Mouse (Mus musculus): ENCODE measurements around the gene Msi2.

The Msi2 gene

GRCm38 (mm10) chr11:88587710-88588109, 130.6 kb downstream of the Msi2 start:
- DNase-seq = no peak

GRCm38 (mm10) chr11:88585880-88586279, 132.4 kb downstream of the Msi2 start:
- DNase-seq = no peak

GRCm38 (mm10) chr11:88585171-88585632, 133.1 kb downstream of the Msi2 start:
- DNase-seq = no peak

- DNase-seq = no peak
Measured at GRCm38 (mm10) chr11:88583866-88584265, 134.4 kb downstream of the Msi2 start.

DNA sequence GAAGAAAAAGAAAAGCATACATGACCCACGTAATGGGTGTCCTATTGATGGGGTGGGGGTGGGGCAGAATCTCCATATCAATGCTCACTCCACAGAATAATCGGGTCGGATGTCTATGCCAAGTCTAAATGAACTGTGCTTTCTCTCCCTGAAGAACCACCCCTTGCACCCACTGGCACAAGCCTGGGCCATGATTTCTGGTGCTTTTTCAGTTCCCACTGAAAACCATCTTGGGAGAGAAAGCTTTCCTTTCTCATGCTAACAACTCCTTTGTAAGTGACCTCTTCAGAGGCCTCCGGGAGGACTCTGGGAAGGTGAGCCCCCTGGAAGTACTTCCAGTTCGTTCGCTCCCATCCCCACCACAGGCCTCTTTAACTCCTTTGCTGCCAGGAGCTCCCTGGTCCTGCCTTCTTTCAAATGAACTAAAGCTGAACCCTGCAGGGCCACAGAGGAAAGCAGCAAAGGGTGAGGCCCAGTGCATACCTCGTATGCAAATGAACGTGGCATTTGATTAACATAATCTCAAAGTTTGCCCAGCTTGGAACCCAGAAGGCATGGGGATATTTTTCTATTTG, 135.0 kb downstream of the Msi2 start:
- no peak for DNase-seq

- no peak for DNase-seq
Measured at GRCm38 (mm10) chr11:88582781-88583180, 135.5 kb downstream of the Msi2 start.

DNA sequence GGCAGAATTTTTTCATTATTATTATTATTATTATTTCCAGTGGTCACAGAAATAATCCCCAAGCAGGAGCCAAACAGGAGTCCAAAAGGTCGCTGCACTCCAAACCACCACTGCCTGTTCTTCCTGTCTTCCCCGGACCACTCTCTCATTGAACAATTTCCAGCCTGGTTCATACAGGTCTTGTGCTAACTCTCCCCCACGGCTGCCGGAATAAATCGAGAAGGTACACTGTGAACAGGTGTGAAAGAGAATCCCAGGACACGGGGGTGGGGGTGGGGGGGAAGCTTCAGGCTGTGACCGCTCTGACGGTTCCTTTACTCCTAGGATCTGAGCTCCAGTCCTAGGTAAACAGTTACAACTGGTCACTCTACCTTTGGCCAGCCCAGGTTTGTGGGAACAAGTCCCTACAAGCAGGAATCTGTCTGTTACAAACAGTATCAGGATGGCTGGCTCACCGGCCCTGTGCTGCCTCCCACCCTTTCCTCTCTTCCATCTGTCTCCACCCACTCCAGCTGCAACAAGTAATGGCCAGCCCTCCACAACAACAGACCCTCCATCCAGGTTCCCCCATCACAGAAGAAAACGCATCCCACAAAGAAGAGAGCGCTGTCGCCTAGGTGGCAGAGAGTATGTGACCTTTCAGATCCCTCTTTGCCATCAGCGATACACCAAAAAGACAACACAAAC, 136.1 kb downstream of the Msi2 start:
- DNase-seq = no peak

DNA sequence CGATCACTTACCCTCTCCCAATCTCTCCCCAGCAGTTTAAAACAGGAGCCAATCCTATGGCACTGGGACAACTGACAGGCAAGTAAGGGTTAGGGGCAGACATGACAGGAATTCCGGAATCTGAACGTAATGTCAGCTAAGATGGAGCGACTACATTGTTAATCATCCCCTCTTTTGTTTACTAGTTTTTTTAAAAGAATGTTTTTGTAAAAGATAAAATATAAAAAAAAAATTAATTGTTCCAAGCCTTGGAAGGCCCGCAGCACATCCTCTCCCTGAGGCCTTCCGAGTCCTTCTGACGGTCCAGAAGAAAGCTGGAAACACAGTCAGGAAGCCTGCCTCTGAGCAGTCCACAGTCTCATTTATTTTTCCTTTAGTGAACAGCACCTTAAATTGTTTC, 136.9 kb downstream of the Msi2 start:
- no peak for DNase-seq

DNA sequence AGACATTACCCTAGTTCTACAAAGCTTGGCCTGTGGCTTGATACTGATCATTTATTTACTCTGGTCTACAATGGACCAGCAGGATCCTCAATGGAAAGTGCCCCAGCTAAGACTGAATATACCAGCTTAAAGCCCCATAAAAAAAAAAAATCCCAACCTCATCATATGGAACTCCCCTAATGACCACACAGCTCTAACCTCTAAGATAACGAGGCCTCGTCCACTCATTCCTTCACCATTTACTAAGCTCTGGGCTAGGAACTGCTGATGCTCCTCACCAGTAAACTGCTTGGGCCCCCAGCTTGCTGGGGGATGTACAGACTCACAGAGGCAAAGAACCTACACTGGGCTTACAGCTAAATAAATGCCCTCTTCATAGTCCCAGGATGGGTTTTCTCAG, 139.6 kb downstream of the Msi2 start:
- no peak for DNase-seq

- no peak for DNase-seq
Measured at GRCm38 (mm10) chr11:88577076-88577475, 141.2 kb downstream of the Msi2 start.

DNA sequence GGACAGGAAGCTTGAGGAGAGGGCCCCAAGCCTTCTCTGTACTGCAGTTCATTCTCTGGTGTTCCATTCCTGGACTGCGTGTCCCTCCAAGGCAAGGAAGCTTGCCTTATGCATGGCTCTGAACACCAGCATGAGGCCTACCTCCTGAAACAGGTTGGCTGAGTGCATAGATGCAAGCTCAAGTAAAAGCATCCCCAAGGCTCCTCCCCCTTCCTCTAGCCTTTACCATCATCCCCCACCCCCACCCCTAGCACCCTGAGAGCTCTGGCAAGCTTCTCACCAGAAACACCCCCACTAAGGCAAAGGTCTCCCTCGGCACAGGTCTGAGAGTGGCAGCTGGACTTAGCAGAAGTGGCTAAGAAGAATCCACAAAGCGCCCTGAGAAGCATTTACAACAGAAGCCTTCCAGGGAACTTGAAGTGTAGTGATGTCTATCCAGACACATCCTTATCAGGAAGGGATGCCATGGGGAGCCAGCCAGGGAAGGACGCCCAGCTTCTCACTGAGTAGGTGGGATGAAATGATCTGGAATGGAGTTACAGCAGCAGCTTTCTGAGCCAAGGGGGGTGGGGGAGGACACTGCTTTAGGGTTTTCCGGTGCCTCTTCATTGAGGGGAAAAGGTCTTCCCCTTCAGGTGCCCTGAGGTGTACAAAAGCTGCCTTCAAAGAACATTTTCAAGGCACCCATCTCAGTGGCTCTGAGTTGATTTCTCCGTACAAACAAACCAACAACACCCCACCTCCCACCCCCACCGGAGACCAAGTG, 141.9 kb downstream of the Msi2 start:
- DNase-seq = no peak

DNA sequence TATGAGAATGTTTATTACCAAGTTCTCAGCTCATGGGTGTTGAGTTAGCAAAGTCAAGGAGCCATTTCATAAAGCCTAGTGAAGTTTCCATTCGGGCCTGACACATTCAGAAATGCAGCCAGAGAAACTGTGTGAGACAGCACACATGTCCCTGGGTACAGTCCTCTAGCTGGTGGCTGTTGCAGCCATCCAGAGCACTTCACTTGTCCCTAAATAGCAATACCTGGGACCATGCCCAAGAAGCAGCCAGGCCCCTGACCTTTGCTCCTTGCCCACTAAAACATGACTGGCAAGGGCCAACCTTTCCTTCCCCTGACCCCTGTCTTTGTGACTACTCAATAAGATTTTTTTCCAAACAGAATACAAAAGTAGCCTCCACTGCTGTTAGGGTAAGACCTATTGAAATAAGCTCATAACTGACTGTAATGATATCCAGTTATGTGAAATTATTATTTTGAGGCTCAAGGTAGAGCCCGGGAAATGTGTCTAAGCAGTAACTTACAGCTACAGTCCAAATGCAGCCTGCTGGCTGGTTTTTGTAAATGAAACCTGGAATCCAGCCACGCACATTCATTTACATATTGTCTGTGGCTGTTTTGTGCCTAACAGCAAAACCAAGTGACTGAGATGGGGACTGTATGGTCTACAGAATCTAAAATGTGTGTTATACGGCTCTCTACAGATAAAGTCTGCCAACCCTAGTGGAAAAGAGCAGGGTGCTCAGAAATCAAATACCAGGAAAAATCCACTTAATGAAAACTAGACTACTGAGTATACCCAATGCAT, 143.5 kb downstream of the Msi2 start:
- no peak for DNase-seq

GRCm38 (mm10) chr11:88573013-88573412, 145.3 kb downstream of the Msi2 start:
- no peak for DNase-seq

DNA sequence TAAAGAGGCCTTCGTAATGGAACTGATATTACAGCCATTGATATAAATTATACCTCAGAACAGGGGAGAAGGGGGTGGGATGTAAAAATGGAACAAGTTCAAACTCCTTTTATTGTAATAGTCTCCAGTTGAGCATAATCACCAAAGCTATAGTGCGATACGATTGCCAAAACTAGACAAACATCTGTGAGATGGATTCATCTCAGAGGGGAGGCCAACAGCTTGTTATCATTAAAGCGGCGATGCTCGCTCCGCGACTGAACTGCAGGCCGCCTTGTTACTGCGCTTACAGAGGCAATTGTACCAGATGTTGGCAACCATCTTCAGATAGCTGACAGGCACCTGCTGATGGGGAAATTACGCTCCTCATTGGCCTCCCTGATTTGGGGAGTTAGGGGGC, 145.9 kb downstream of the Msi2 start:
- no peak for DNase-seq

DNA sequence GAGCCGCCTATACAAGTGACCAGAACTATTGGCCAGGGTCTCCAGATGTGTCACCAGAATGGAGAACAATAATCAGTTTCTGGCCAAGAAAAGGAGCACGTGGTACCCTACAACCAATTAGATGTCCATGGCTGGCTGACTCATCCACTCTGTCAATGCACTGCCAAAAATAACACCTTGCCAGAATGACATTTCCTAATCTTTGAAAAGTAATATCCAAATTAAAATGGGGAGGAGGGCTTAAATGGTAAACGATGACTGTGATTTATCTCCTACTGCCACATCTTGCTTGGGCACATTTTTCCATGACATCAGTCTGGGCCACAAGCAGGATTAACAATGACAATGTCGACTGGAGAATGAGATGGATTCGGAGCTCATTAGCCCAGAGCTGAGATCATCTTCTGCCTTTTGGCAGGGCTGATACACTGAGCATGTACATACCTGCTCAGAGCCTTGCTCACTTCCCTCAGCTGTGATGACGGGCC, 147.6 kb downstream of the Msi2 start:
- no peak for DNase-seq

DNA sequence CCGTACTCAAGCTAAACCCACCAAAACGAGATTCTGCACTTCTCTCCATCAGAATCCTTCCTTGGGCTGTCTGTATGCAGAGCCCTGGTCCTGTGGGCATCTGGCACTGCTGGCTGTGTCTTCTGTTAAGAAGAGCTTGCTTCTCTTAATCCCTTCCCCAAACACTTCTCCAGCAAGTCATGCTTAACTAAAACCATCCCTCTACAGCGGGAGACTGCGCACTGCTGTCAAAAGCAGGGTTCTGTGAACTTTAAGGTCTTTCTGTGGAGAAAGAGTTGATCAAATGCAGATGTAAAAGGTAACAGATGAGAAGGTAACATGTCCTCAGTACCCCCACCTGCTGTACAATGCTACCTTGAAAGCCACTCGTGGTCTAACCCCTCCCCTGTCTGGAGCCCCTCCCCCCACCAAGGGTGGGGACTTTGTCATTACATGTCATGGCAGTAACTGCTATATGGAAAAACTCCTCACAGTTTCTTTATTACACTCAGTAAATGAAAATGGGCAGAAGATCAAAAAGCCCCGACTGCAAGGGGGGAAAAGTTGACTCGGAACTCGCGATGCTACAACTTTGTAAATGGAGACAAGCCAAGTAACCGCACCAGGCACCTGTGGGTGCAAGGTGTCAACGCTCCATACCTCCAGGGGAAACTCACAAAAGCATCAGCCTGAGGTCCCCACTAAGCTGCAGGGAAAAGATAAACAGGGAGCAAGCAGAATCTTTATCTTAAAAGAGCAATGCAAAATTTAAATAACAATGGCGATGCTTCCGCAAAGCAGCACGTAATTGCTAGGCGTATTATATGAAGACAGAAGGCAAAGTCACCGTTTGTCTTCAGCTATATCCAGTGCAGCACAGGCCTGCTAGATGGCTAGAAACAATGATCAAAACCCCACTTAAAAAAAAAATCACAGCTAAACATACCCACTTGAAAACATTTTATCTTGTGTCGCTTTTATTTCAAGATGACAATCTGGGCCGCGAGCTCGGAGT, 151.4 kb downstream of the Msi2 start:
- DNase-seq = no peak

DNA sequence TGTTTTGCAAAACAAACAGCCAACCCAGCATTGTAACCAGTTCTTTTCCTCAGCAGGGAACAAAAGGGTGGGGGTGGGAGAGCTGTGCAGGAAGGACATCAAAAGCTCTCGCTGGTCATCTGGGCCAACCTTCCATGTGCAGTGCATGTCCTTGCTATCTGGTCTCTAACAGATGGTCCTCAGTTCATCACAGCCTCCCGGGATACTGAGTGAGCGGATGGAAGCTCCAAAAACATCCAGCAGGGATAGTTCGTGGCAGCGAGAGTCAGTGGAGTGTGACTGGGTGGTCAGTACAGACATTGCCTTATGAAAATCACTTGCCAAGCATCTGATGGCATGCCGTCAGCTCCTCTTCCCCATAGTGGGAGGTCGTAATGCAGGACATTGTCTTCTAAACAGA, 153.5 kb downstream of the Msi2 start:
- DNase-seq = no peak

GRCm38 (mm10) chr11:88564363-88564762, 153.9 kb downstream of the Msi2 start:
- no peak for DNase-seq

DNA sequence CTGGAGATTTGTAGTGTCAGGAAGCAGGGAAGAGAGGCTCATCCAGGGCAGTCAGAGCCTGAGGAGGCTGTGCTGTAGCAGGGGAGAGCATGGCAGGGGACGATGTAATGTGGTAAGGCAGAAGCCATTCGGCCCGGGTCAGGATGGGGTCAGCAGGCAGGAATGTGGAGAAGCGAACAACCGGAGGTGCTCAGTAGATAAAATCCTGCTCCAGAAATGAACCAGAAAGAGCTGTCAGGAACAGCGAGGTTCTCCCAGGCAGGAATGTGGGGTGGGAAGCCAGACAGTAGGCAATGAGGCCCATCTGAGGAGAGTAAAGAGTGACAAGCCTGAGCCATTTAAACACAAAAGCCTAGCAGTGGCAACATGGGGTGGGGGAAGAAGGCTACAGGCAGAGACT, 157.1 kb downstream of the Msi2 start:
- no peak for DNase-seq

GRCm38 (mm10) chr11:88560634-88561033, 157.7 kb downstream of the Msi2 start:
- no peak for DNase-seq

GRCm38 (mm10) chr11:88559365-88559970, 158.8 kb downstream of the Msi2 start:
- DNase-seq = no peak
